Mouse (Mus musculus): Measurements from ENCODE around the gene Lrrc57. TPM values are rescaled to one million over a fixed set of nuclear protein-coding genes. Genes with fewer than 3 reads are reported as not detected.
"Not testable (repeated sequence)": the region's sequence is repeated elsewhere in the genome, so short reads cannot be mapped to it uniquely, and the experiment has no call there.

Gene Lrrc57
- polyA plus RNA-seq, 2 experiments: 7.5 to 8.6 TPM

GRCm38 (mm10) chr2:120564548-120565188 lies 44.7 kb downstream of the Lrrc57 start:
- 16% methylated on average over 4 of the region's 4 CpGs for WGBS (ENCODE audit: insufficient replicate concordance)
- not testable (repeated sequence) for H3K9ac ChIP-seq (replicated peaks); ATAC-seq (ENCODE audit: insufficient read depth); H3K27me3 ChIP-seq (ENCODE audit: control insufficient read depth, insufficient read depth, low read length); H3K36me3 ChIP-seq (replicated peaks; ENCODE audit: control insufficient read depth, insufficient read depth, low read depth); H3K9me3 ChIP-seq (ENCODE audit: control insufficient read depth, low read length); H3K4me2 ChIP-seq (ENCODE audit: low read depth); DNase-seq (ENCODE audit: low read depth in 3 of 3, low spot score in 3 of 3); H3K4me3 ChIP-seq (ENCODE audit: insufficient read depth in 1 of 2, low read depth in 2 of 2, low read length in 2 of 2)
- H3K27ac ChIP-seq: peak overlapping the region; percentile 30
- peak; percentile 23; the same call in 1 of the 2 replicates for TF ChIP-seq EP300 (IDR thresholded peaks at IDR 0.05; ENCODE audit: low read depth)
- peaks cover 12 to 25% of the 10 kb centered on the region in 2 experiments for H3K4me1 ChIP-seq (replicated peaks; ENCODE audit: control insufficient read depth in 2 of 2, insufficient read depth in 2 of 2, low read length in 1 of 2)

- peaks cover 12 to 20% of the 10 kb centered on the region in 2 experiments for H3K4me1 ChIP-seq (replicated peaks; ENCODE audit: control insufficient read depth in 2 of 2, insufficient read depth in 2 of 2, low read length in 1 of 2)
- peak; percentile 65 for ATAC-seq (ENCODE audit: insufficient read depth)
- H3K27ac ChIP-seq: peak within 1 kb of the TSS; percentile 30; the same call in 1 of the 2 replicates
- WGBS (ENCODE audit: insufficient replicate concordance): under 1% methylated on average over 50 of the region's 50 CpGs
- peak within 1 kb of the TSS; percentile 69 for H3K9ac ChIP-seq (replicated peaks)
- H3K27me3 ChIP-seq (ENCODE audit: control insufficient read depth, insufficient read depth, low read length): no peaks in the 10 kb centered on the region
- no peaks in the 10 kb centered on the region for H3K9me3 ChIP-seq (ENCODE audit: control insufficient read depth, low read length)
- TF ChIP-seq CTCF (IDR thresholded peaks at IDR 0.05; ENCODE audit: low read depth): no peak
- TF ChIP-seq EP300 (IDR thresholded peaks at IDR 0.05; ENCODE audit: low read depth): peak; percentile 50; the same call in 1 of the 2 replicates
- H3K36me3 ChIP-seq (replicated peaks; ENCODE audit: control insufficient read depth, insufficient read depth, low read depth): no peaks in the 10 kb centered on the region
- H3K4me2 ChIP-seq (ENCODE audit: low read depth): peak within 1 kb of the TSS; percentile 86
- peak; percentile 72 to 82 (median 77) for DNase-seq (ENCODE audit: low read depth in 3 of 3, low spot score in 3 of 3)
- peak within 1 kb of the TSS; percentile 72 to 96 for H3K4me3 ChIP-seq (ENCODE audit: insufficient read depth in 1 of 2, low read depth in 2 of 2, low read length in 2 of 2)
Measured at GRCm38 (mm10) chr2:120563235-120563990, 45.9 kb downstream of the Lrrc57 start, which contains the start of gene Zfp106. Gene Zfp106, minus strand, starts transcription at chr2:120563843.

- Histone ChIP-seq H3K9me3 (ENCODE audit: control insufficient read depth, low read length) (no peaks in the 10 kb centered on the region), H3K36me3 (replicated peaks; ENCODE audit: control insufficient read depth, insufficient read depth, low read depth) (no peaks in the 10 kb centered on the region; the same call in 1 of the 2 replicates), H3K4me2 (ENCODE audit: low read depth) (peak overlapping the region; percentile 86), H3K4me3 (ENCODE audit: insufficient read depth in 1 of 2, low read depth in 2 of 2, low read length in 2 of 2) (peak overlapping the region; percentile 72 to 96), H3K27ac (no peak overlapping the region; the same call in 1 of the 2 replicates), H3K9ac (replicated peaks) (peak overlapping the region; percentile 69), H3K27me3 (ENCODE audit: control insufficient read depth, insufficient read depth, low read length) (no peaks in the 10 kb centered on the region), H3K4me1 (replicated peaks; ENCODE audit: control insufficient read depth in 2 of 2, insufficient read depth in 2 of 2, low read length in 1 of 2) (peaks cover 12 to 20% of the 10 kb centered on the region in 2 experiments)
- TF ChIP-seq CTCF (IDR thresholded peaks at IDR 0.05; ENCODE audit: low read depth) (no peak), EP300 (IDR thresholded peaks at IDR 0.05; ENCODE audit: low read depth) (no peak)
- ATAC-seq (ENCODE audit: insufficient read depth) (no peak), DNase-seq (ENCODE audit: low read depth in 3 of 3, low spot score in 3 of 3) (no peak)
- WGBS (ENCODE audit: insufficient replicate concordance): 3% methylated on average over 9 of the region's 9 CpGs
Measured at GRCm38 (mm10) chr2:120562859-120563234, 46.5 kb downstream of the Lrrc57 start.

GRCm38 (mm10) chr2:120561524-120561923 lies 47.8 kb downstream of the Lrrc57 start:
- Histone ChIP-seq H3K9ac (replicated peaks) (no peak overlapping the region), H3K4me2 (ENCODE audit: low read depth) (no peak overlapping the region), H3K9me3 (ENCODE audit: control insufficient read depth, low read length) (no peaks in the 10 kb centered on the region), H3K27ac (no peak overlapping the region), H3K4me1 (replicated peaks; ENCODE audit: control insufficient read depth in 2 of 2, insufficient read depth in 2 of 2, low read length in 1 of 2) (peaks cover 12 to 21% of the 10 kb centered on the region in 2 experiments), H3K36me3 (replicated peaks; ENCODE audit: control insufficient read depth, insufficient read depth, low read depth) (no peaks in the 10 kb centered on the region; the same call in 1 of the 2 replicates), H3K27me3 (ENCODE audit: control insufficient read depth, insufficient read depth, low read length) (no peaks in the 10 kb centered on the region), H3K4me3 (ENCODE audit: insufficient read depth in 1 of 2, low read depth in 2 of 2, low read length in 2 of 2) (no peak overlapping the region)
- 62% methylated on average over 1 of the region's 1 CpGs for WGBS (ENCODE audit: insufficient replicate concordance)
- TF ChIP-seq CTCF (IDR thresholded peaks at IDR 0.05; ENCODE audit: low read depth): no peak
- TF ChIP-seq EP300 (IDR thresholded peaks at IDR 0.05; ENCODE audit: low read depth): no peak
- ATAC-seq (ENCODE audit: insufficient read depth) (no peak), DNase-seq (ENCODE audit: low read depth in 3 of 3, low spot score in 3 of 3) (no peak)

- 45% methylated on average over 3 of the region's 3 CpGs for WGBS (ENCODE audit: insufficient replicate concordance)
- H3K4me2 ChIP-seq (ENCODE audit: low read depth): no peak overlapping the region
Measured at GRCm38 (mm10) chr2:120558813-120559212, 50.5 kb downstream of the Lrrc57 start.

More at GRCm38 (mm10) chr2:120558813-120559212, 50.5 kb downstream of the Lrrc57 start:
- Histone ChIP-seq H3K27ac (no peak overlapping the region), H3K4me3 (ENCODE audit: insufficient read depth in 1 of 2, low read depth in 2 of 2, low read length in 2 of 2) (no peak overlapping the region), H3K4me1 (replicated peaks; ENCODE audit: control insufficient read depth in 2 of 2, insufficient read depth in 2 of 2, low read length in 1 of 2) (peaks cover 0 to 15% of the 10 kb centered on the region in 2 experiments), H3K27me3 (ENCODE audit: control insufficient read depth, insufficient read depth, low read length) (no peaks in the 10 kb centered on the region), H3K36me3 (replicated peaks; ENCODE audit: control insufficient read depth, insufficient read depth, low read depth) (peaks cover 3% of the 10 kb centered on the region; the same call in 1 of the 2 replicates), H3K9me3 (ENCODE audit: control insufficient read depth, low read length) (no peaks in the 10 kb centered on the region), H3K9ac (replicated peaks) (no peak overlapping the region)
- TF ChIP-seq EP300 (IDR thresholded peaks at IDR 0.05; ENCODE audit: low read depth) (no peak), CTCF (IDR thresholded peaks at IDR 0.05; ENCODE audit: low read depth) (no peak)
- ATAC-seq (ENCODE audit: insufficient read depth) (no peak), DNase-seq (ENCODE audit: low read depth in 3 of 3, low spot score in 3 of 3) (no peak)

Data from liver, embryonic 14.5 days (tissue).